Mouse (Mus musculus) heart, adult 18-20 months (tissue): ENCODE data around the gene Fam98c. TPM values are rescaled to one million over a fixed set of nuclear protein-coding genes. Genes with fewer than 3 reads are reported as not detected.
"Not testable (repeated sequence)": the region's sequence is repeated elsewhere in the genome, so short reads cannot be mapped to it uniquely, and the experiment has no call there.

Experiments used
- DNase-seq, 2 experiments: peaks; one replicate each; pipeline ENCODE4 v3.0.0; 2021 to 2022; ENCODE audit warnings: mixed read lengths in 1 of 2
- long read RNA-seq, 2 experiments: library from polyadenylated mRNA; stranded (forward); transcript quantifications; one replicate each; pipeline ENCODE4 v2.0.0; 2021
- total RNA-seq, 2 experiments: library from RNA; stranded (reverse); gene quantifications; 2 replicates each; pipeline ENCODE4 v1.2.3; 2021

Fam98c gene
- total RNA-seq, result 10 to 100 TPM; 10.4 to 12.1 TPM
- long read RNA-seq, experiment 1, transcript Fam98c-209 (8 exons, 1,293 nt), result major isoform, 17 of 28 reads
- long read RNA-seq, experiment 1, partial matches to known transcripts, result 3 of 28 reads
- long read RNA-seq, experiment 1, other reads (novel, unspliced or antisense), result 5 of 28 reads
- long read RNA-seq, experiment 2, transcript Fam98c-209 (8 exons, 1,293 nt), result major isoform, 10 of 19 reads
- long read RNA-seq, experiment 2, partial matches to known transcripts, result 4 of 19 reads
- long read RNA-seq, experiment 2, other reads (novel, unspliced or antisense), result 2 of 19 reads

DNA sequence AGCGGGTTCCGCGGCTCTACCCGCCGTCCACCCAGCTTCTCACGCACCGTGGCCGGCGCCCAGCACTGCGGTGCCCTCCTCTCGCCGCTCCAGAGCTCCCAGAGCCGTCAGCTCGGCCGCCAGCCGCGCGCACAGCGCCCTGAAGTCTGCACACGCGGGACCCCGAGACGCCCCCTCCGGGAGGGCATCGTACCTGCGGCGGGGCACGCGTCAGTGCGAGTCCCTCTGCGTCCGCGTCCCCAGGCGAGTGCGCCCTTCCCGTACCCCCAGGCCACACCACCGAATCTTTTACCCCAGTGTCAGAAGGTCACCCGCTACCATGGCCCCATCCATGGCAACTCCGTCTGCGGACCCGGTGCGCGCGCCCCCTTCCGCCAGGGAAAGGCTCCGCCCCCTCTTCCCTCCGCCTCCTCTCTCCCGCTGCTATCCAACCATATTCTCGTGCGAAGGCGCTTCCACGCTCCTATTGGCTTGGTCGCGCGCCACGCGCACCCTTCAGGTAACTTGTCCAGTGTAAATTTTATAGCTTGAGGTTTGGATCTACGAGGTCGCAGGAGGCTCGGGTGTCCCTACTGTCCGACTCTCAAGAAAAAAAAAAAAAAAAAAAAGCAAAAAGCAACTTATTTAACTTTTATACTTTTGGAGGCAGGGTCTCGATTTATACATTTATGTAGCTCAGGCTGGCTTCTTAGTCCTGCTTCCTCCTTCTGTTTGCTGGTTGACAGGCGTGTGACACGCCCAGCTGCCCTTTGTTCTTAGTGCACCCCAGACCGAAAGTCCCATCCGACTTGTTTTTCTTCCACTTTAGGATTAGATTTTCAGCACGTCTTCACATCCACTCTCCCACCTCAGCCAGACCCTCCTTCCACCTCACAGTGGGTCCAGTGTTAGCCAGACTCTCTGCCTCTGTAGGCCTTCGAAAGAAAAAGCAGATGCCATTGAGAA, at the start of gene Fam98c:
Gene Fam98c (minus strand): TSS at position 397 of the 945 bp plus-strand sequence.
- DNase-seq, result peak; percentile 87 to 89

DNA sequence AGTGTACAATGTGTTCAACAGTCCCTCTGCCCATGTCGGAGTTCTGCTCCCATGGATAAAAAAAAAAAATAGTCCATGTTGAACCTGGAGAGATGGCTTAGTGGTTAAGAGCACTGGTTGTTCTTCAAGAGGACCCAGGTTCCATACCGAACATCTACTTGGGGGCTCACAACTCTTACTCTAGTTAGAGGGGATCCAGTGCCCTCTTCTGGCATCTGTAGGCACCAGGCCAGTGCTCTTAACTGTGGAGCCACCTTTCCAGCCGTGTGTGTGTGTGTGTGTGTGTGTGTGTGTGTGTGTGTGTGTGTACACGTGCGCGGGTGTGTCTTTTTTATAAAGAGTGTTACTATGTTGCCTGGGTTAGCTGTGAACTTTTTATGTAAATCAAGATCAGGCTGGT, 46.5 kb upstream of the Fam98c start:
- no peak for DNase-seq

- DNase-seq, result not testable (repeated sequence)
These were observed 38.2 kb upstream of the Fam98c start for GRCm38 (mm10) chr7:29194230-29194629.

GRCm38 (mm10) chr7:29181323-29181722, 25.3 kb upstream of the Fam98c start:
- not testable (repeated sequence) for DNase-seq

DNA sequence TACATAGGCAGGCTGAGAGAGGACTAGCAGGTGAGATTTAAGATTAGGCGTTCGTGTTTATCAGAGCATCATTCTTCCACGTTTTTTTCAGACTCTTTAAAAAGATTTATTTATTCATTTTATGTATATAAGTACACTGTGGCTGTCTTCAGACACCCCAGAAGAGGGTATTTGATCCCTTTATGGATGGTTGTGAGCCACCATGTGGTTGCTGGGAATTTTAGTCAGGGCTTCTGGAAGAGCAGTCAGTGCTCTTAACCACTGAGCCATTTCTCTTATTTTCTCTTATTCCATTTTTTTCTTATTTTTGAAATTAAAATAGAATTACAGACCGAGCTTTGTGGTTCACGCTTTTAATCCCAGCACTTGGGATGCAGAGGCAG, 24.8 kb upstream of the Fam98c start:
- DNase-seq, result no peak

GRCm38 (mm10) chr7:29180077-29180853, 24.2 kb upstream of the Fam98c start, which contains the start of gene Psmd8:
Gene Psmd8, minus strand, starts transcription at chr7:29180701.
- peak; percentile 96 to 99 for DNase-seq

GRCm38 (mm10) chr7:29179323-29179722, 23.3 kb upstream of the Fam98c start:
- DNase-seq, result peak in 1 of 2 experiments; percentile 18

- no peak for DNase-seq
These were observed 22.1 kb upstream of the Fam98c start for GRCm38 (mm10) chr7:29178106-29178505.

- DNase-seq, result no peak
These were observed 16.5 kb upstream of the Fam98c start for GRCm38 (mm10) chr7:29172390-29173016.

- DNase-seq, result no peak
These were observed 15.6 kb upstream of the Fam98c start for GRCm38 (mm10) chr7:29171562-29172097.

GRCm38 (mm10) chr7:29170755-29171561, 14.9 kb upstream of the Fam98c start:
- peak in 1 of 2 experiments; percentile 32 for DNase-seq

DNA sequence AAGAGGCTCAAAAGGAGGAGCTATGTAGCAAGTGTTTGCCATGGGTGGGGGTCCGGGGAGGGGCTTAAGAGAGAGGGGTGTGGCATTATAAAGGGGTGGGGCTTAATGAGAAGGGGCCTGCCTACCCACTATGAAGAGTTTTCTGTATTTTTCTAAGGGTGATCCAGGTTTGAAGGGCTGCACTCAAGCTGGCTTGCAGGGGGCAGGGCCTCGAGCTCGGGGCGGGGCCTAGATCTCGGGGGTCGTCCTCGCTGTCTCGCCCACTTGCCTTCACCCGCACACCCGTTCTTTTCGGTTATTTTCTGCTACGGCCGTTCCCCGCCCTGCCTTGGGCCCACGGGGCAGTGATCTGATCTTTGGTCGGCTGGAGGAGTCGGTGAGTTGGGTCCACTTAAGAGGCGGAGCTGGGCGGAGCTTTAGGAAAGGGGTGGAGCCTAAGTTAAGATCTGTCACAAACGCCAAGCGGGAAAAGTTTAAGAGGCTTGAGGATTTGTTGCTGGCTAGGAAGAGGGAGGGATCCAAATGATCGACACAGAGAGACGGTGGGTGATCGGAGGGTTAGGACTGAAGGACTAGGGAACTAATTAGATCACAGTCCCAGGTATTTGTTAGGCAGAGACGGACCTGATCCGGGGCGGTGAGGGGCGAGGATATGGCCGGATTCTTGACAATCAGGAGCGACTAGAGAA, 14.2 kb upstream of the Fam98c start, which contains the start of the genes Ggn and Spred3:
Gene Ggn (plus strand): TSS at position 145 of the 689 bp plus-strand sequence.
Gene Spred3 (minus strand): TSS at position 346 of the 689 bp plus-strand sequence.
- DNase-seq, result peak; percentile 83 to 91

DNA sequence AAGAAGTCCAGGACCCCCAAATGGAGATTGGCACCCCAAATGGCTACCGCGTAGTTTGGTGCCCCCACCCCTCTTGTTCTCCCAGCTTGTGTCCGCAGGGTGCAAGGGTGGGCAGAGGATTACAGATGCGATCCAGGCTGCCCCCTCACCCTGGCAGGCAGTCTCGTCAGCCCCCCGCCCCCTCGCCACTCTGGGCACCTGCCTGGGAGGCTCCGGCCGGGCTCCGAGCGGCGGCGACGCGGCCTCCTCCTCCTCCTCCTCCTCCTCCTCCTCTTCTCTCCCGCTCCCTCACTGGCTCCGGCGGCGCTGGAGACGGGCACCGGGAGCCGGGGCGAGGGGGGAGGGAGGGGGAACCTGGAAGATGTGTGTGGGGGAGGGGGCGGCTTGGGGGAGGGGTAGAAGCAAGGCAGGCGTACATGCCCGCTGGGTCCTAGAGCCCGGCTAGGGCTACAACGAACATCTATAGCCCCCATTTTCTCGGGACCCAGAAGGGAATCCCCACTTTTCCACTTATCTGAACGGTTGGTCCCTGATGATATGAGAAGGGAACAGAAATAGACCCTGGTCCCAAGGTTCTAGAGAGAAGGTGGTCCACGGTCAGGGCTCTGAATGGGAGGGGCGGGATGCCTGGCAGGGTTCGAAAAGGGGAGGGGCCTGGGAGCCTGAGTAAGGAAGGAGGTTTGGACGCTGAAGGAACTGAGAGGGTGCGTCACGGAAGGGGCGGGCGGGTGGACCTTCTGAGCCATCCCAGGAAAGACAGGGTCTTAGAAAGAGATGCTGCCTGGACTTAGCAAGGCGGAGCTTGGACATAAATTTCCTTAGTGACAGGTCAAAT, 13.4 kb upstream of the Fam98c start:
- peak; percentile 83 to 86 for DNase-seq

DNA sequence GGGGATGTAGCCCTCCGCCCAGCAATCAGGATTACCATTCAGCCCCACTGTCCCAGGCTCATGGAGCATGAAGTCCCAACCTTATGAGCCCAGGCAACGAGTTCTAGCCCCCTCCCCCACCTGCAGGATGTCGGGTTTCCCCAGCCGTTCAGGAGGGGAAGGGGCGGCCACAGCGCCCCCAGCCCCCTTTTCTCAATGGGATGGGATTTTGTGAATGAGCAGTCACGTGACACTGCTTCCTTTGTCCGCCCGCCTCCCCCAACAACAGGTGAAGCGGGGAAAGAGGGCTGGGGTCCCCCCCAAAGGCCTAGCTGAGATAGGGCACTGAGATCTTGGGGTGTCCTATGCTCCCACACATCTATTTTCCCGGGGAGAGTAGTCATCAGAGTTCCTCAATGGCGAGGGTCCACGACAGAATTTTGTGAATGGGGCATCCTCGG, 12.8 kb upstream of the Fam98c start:
- DNase-seq, result no peak

- no peak for DNase-seq
These were observed 12.2 kb upstream of the Fam98c start for GRCm38 (mm10) chr7:29168121-29168695.

DNA sequence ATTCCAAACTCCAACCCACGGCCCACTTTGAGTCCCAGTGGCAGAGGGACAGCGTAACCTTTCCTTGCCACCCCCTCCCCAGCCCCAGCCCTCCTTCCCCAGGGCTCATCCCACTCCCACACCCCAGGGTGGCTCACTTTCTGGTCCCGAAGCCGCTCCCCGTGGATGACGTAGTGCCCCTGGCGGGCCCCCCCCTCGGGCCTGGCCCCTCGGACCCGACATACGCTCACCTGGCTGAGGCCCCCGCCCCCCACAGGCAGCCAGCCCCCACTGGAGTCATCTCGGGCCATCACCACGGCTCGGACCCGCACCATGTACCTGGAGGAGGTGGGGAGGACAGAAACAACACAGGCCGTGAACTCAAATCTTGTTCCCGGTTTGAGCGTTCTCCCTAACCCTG, 11.6 kb upstream of the Fam98c start:
- DNase-seq, result no peak

DNA sequence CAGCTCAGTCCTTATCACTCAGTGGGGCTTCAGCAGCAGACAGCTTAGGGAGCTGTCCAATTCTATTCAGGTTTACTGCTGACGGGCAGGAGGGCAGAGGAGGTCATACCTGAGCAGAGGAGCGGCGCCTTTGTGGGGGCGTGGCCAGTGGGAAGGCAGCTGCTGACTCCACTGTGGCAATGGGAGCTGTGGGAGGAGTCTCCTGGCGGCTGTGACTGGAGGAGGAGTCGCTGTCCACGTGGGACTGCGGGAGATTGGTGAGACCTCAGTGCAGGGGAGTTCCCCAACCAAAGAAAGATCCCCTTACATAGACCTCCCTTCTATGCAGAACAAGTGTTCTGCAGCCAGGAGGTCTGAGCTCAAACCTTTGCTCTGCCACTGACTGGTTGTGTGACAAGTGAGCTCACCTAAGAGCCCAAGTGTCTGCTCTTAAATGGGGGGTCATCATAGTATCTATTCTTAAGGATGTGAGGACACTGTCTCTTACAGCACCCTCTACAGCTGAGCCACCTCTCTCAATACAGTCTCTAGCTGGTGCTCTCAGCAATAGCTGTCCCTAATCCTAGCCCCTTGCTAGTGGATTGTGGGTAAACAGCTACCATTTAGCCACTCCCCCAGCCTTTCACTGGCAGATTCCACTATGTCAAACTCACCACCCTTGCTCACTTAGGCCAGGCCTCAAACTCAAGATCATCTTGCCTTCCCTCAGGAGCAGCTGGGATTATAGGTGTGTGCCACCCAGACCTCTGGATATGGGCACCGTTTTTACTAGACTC, 6.9 kb upstream of the Fam98c start:
- no peak for DNase-seq

DNA sequence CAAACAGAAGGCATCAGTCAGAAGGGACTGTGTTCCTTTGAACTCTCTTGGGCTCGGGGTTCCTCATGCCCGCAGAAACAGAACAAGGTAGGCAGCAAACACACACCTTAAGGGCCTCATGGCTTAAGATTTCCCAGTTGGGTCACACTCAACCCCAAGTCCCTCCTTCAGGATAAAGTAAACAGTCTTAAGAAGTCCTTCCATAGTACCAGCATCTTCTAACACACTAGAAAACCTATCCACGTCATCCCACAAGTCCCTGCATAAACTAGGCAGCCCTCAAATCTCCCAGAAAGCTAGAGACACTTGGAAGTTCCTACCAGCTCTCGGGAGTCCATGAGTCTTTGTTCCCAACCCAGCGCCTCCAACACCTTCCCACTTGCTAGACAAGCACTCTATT, 6.3 kb upstream of the Fam98c start:
- DNase-seq, result no peak
